Mouse (Mus musculus) brain, embryonic 14.5 days (tissue): ENCODE results near the gene Hectd2.

Experiments used
- CTCF ChIP-seq: fragments of 200-500 bp; IDR thresholded peaks from 2 replicates; pipeline ENCODE4 v1.5.1; 2012; ENCODE audit warnings: inconsistent platforms, mild to moderate bottlenecking, moderate library complexity, borderline replicate concordance; ENCODE audit not compliant: insufficient read depth, insufficient read length; ENCODE audit errors: extremely low read depth
- POLR2A ChIP-seq: fragments of 200-500 bp; IDR thresholded peaks from 2 replicates; pipeline ENCODE4 v1.6.1; 2012; ENCODE audit warnings: mild to moderate bottlenecking, inconsistent platforms, borderline replicate concordance; ENCODE audit not compliant: poor library complexity, insufficient read depth, insufficient read length, severe bottlenecking; ENCODE audit errors: extremely low read depth

DNA sequence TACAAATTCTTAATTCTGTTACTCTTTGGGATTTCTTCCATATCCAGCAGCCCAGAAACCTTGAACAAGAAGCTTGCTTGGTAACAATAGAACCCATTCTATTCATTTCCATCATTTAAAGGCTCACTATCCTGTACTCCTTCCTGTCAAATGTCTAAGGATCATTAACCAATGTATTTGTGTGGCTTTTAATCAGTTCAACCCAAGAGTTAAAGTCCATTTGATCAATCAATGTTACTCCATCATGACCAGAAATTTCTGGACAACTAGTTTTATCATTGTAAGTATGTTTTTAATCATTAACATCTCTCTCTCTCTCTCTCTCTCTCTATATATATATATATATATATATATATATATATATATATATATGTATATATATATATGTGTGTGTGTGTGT is 29.4 kb upstream of the Hectd2 start:
- TF ChIP-seq POLR2A (no peak), CTCF (no peak)
